Mouse (Mus musculus) thymus, adult 2 months (tissue): Measurements from ENCODE around the gene Prim1.

ENCODE experiments used
- CTCF ChIP-seq: fragments of 200-500 bp; IDR thresholded peaks from 2 replicates; pipeline ENCODE4 v1.5.1; 2012; ENCODE audit warnings: mild to moderate bottlenecking, control low read depth, low read length, moderate library complexity, borderline replicate concordance; ENCODE audit not compliant: control insufficient read depth, poor library complexity, insufficient read depth; ENCODE audit errors: extremely low read depth
- POLR2A ChIP-seq: fragments of 200-500 bp; IDR thresholded peaks from 2 replicates; pipeline ENCODE4 v1.6.1; 2012; ENCODE audit warnings: mild to moderate bottlenecking, low read length, control low read depth, moderate library complexity; ENCODE audit not compliant: control insufficient read depth, poor library complexity, insufficient read depth; ENCODE audit errors: extremely low read depth

DNA sequence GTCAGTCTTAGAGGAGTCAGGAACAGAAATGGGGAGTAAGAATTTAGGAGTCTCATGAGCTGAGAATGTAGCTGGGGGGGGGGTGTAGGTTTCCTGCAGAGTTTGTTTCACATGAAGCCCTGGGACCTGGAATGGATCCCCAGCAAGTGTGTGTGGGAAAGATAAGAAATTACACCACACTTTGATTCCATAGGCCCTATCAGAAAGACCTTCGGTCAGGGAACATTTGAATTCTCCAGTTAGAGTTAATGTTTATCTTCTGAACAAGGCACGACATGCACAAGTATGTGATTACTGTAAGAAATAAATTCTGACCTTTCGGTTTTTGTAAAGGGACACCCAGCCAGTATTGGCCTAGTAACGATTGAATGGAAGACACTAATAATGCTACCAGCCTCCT, 45.1 kb upstream of the Prim1 start:
- no peak for TF ChIP-seq CTCF
- TF ChIP-seq POLR2A, result no peak
